Mouse (Mus musculus): ENCODE measurements at regions not wholly inside any gene's neighbourhood (a gene's known extent, or its start where the extent isn't known, plus 50 kb on each side); places are given as distances from the start of the nearest gene placed in this dataset.

GRCm38 (mm10) chr15:67467404-67468345 is 967.0 kb upstream of the Lrrc6 start:
- DNase-seq (ENCODE audit: low spot score) = no peak

GRCm38 (mm10) chr15:67462863-67463262 is 962.2 kb upstream of the Lrrc6 start:
- no peak for DNase-seq (ENCODE audit: low spot score)

- DNase-seq (ENCODE audit: low spot score) = no peak
Measured at GRCm38 (mm10) chr15:67460384-67460783, 959.7 kb upstream of the Lrrc6 start.

GRCm38 (mm10) chr15:67434284-67434683 is 933.6 kb upstream of the Lrrc6 start:
- peak; percentile 45 for DNase-seq (ENCODE audit: low spot score)

GRCm38 (mm10) chr15:67423922-67424321 is 923.2 kb upstream of the Lrrc6 start:
- DNase-seq (ENCODE audit: low spot score) = no peak

- DNase-seq (ENCODE audit: low spot score) = no peak
Measured at GRCm38 (mm10) chr15:67422277-67422953, 921.7 kb upstream of the Lrrc6 start.

GRCm38 (mm10) chr15:67420776-67421175 is 920.1 kb upstream of the Lrrc6 start:
- no peak for DNase-seq (ENCODE audit: low spot score)

- DNase-seq (ENCODE audit: low spot score) = no peak
Measured at GRCm38 (mm10) chr15:67419733-67420132, 919.0 kb upstream of the Lrrc6 start.

GRCm38 (mm10) chr15:67417742-67418163 is 917.0 kb upstream of the Lrrc6 start:
- DNase-seq (ENCODE audit: low spot score) = no peak

GRCm38 (mm10) chr15:67415840-67416239 is 915.1 kb upstream of the Lrrc6 start:
- DNase-seq (ENCODE audit: low spot score) = no peak

- DNase-seq (ENCODE audit: low spot score) = no peak
Measured at GRCm38 (mm10) chr15:67414371-67414930, 913.7 kb upstream of the Lrrc6 start.

GRCm38 (mm10) chr15:67413581-67413980 is 912.9 kb upstream of the Lrrc6 start:
- DNase-seq (ENCODE audit: low spot score) = no peak

GRCm38 (mm10) chr15:67412394-67412793 is 911.7 kb upstream of the Lrrc6 start:
- DNase-seq (ENCODE audit: low spot score) = no peak

GRCm38 (mm10) chr15:67411657-67412056 is 910.9 kb upstream of the Lrrc6 start:
- no peak for DNase-seq (ENCODE audit: low spot score)

GRCm38 (mm10) chr15:67410012-67410411 is 909.3 kb upstream of the Lrrc6 start:
- no peak for DNase-seq (ENCODE audit: low spot score)

GRCm38 (mm10) chr15:67408871-67409559 is 908.3 kb upstream of the Lrrc6 start:
- DNase-seq (ENCODE audit: low spot score) = no peak

GRCm38 (mm10) chr15:67407244-67407643 is 906.5 kb upstream of the Lrrc6 start:
- DNase-seq (ENCODE audit: low spot score) = no peak

GRCm38 (mm10) chr15:67405523-67405922 is 904.8 kb upstream of the Lrrc6 start:
- DNase-seq (ENCODE audit: low spot score) = no peak

- no peak for DNase-seq (ENCODE audit: low spot score)
Measured at GRCm38 (mm10) chr15:67405011-67405410, 904.3 kb upstream of the Lrrc6 start.

GRCm38 (mm10) chr15:67402310-67402709 is 901.6 kb upstream of the Lrrc6 start:
- no peak for DNase-seq (ENCODE audit: low spot score)

GRCm38 (mm10) chr15:67397269-67397668 is 896.6 kb upstream of the Lrrc6 start:
- no peak for DNase-seq (ENCODE audit: low spot score)

- DNase-seq (ENCODE audit: low spot score) = no peak
Measured at GRCm38 (mm10) chr15:67395114-67395513, 894.4 kb upstream of the Lrrc6 start.
